Mouse (Mus musculus) gastrocnemius, adult 8-10 months (tissue): ENCODE results near the gene Smok3a. TPM values are rescaled to one million over a fixed set of nuclear protein-coding genes. Genes with fewer than 3 reads are reported as not detected.
"Not testable (repeated sequence)": the region's sequence is repeated elsewhere in the genome, so short reads cannot be mapped to it uniquely, and the experiment has no call there.

Experiments
- DNase-seq, 2 experiments: peaks; one replicate each; pipeline ENCODE4 v3.0.0; 2022; ENCODE audit warnings: low spot score in 2 of 2
- total RNA-seq, 4 experiments: library from RNA; stranded (reverse); gene quantifications; 2 replicates each; pipeline ENCODE4 v1.2.4; 2022

Gene Smok3a
- total RNA-seq = not detected

GRCm38 (mm10) chr5:138020961-138021479 lies at the start of gene Smok3a, which contains the start of gene Smok3b:
TSS of gene Smok3a (plus strand) at chr5:138021261.
TSS of gene Smok3b (plus strand) at chr5:138021429.
- DNase-seq = not testable (repeated sequence)

- DNase-seq = no peak
Observed at GRCm38 (mm10) chr5:137973161-137973560, 47.9 kb upstream of the Smok3a start.

- DNase-seq = no peak
Observed at GRCm38 (mm10) chr5:137973738-137974137, 47.3 kb upstream of the Smok3a start.

GRCm38 (mm10) chr5:137974724-137975123 lies 46.3 kb upstream of the Smok3a start:
- DNase-seq = no peak

GRCm38 (mm10) chr5:137975434-137975833 lies 45.6 kb upstream of the Smok3a start:
- DNase-seq = no peak

- DNase-seq = no peak
Observed at GRCm38 (mm10) chr5:137977291-137977690, 43.8 kb upstream of the Smok3a start.

GRCm38 (mm10) chr5:137979081-137979480 lies 42.0 kb upstream of the Smok3a start:
- DNase-seq = no peak

GRCm38 (mm10) chr5:137981300-137981699 lies 39.8 kb upstream of the Smok3a start, which contains the start of gene Azgp1:
TSS of gene Azgp1 (plus strand) at chr5:137981520.
- DNase-seq = no peak

GRCm38 (mm10) chr5:137986351-137986750 lies 34.7 kb upstream of the Smok3a start:
- no peak for DNase-seq

GRCm38 (mm10) chr5:138009437-138009836 lies 11.6 kb upstream of the Smok3a start:
- DNase-seq = no peak

- no peak for DNase-seq
Observed at GRCm38 (mm10) chr5:138012382-138012781, 8.7 kb upstream of the Smok3a start.

- no peak for DNase-seq
Observed at GRCm38 (mm10) chr5:138016530-138016929, 4.5 kb upstream of the Smok3a start.

- no peak for DNase-seq
Observed at GRCm38 (mm10) chr5:138016997-138017396, 4.1 kb upstream of the Smok3a start.

- not testable (repeated sequence) for DNase-seq
Observed at GRCm38 (mm10) chr5:138019577-138019976, 1.5 kb upstream of the Smok3a start.

- DNase-seq = not testable (repeated sequence)
Observed at GRCm38 (mm10) chr5:138052894-138053293, 31.8 kb downstream of the Smok3a start, which contains the start of gene Smok3c. TSS of gene Smok3c (plus strand) at chr5:138053194.

GRCm38 (mm10) chr5:138073803-138074202 lies 52.7 kb downstream of the Smok3a start:
- no peak for DNase-seq

GRCm38 (mm10) chr5:138075684-138076083 lies 54.6 kb downstream of the Smok3a start:
- no peak for DNase-seq

- no peak for DNase-seq
Observed at GRCm38 (mm10) chr5:138076148-138076547, 55.1 kb downstream of the Smok3a start.

- no peak for DNase-seq
Observed at GRCm38 (mm10) chr5:138080456-138080855, 59.4 kb downstream of the Smok3a start.

GRCm38 (mm10) chr5:138081446-138081845 lies 60.4 kb downstream of the Smok3a start:
- DNase-seq = no peak

- no peak for DNase-seq
Observed at GRCm38 (mm10) chr5:138083318-138083900, 62.3 kb downstream of the Smok3a start.

GRCm38 (mm10) chr5:138083936-138084335 lies 62.9 kb downstream of the Smok3a start:
- no peak for DNase-seq
